Mouse (Mus musculus): ENCODE measurements around the gene Ndufs5.

- TF ChIP-seq ZNF384 (IDR thresholded peaks at IDR 0.05; ENCODE audit: low read depth, low read length) = no peak
- TF ChIP-seq CHD2 (IDR thresholded peaks at IDR 0.05; ENCODE audit: low read depth, low read length) = no peak
Observed at GRCm38 (mm10) chr4:123692071-123692470, 25.9 kb downstream of the Ndufs5 start.
